Mouse (Mus musculus): Measurements from ENCODE around the gene Rap1gap2. TPM values are rescaled to one million over a fixed set of nuclear protein-coding genes. Genes with fewer than 3 reads are reported as not detected.

Gene Rap1gap2
- total and polyA plus RNA-seq, 2 experiments from 2014 or later = 12.1 to 49.1 TPM

DNA sequence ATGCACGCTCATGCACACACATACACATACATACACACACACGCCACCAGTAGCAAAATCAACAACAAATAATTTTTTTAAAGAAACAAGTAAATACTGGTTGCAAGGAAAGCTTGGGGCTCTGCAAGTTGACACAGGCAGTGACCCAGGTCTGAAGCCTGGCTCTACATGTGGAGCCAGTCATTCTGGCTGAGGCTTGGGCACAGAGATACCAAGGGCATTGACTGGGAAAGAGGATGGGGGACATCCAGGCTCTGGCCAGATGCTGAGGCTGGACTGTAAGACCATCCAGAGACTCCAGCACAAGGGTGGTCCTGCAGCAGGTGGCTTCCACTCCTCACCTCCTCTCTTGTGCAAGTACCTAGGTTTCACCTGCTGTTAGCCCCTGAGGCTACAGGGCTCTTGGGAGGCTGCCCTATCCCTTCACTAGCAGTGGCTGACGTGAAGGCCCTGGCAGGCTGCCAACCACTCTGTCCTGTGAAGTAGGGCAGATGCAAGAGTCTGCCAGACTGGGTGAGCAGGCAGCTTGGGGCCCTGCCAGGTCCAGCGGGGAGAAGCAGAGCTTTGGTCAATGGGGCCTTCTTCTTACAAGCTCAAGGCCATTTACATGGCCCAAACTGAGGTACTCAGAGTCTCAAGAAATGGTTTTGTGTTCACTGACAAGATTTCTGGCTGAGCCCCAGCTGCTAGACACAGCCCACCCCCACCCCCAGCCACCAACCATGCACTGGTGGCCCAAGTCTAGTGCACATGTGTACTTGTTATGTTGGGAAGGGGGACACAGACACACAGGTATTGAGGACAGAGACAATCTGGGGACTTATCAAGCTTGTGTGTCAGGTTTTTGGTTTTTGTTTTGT lies 201.9 kb downstream of the Rap1gap2 start:
- 62% methylated on average over 4 of the region's 4 CpGs for WGBS
- no peak overlapping the region for H3K4me3 ChIP-seq (ENCODE audit: low read depth, low read length)
- H3K9ac ChIP-seq (replicated peaks; ENCODE audit: low read length, poor library complexity, severe bottlenecking) = no peak overlapping the region

DNA sequence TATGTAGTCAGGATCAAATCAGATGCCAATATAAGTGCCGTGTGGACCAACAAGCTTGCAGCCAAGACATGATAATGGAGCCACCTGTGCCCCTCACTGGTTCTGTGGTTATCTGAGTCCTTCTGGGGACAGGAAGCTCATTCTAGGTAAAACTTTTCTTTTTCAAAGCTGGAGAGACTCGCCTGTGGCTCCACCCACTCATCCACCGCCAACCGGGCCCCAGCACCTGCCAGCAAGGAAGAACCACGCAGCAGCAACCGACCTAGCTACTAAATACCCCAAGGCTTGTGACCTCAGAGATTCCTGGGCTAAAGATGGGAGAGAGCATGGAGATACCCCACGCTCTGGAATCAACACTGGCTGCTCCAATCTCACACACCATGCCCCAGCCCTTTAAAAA lies 205.5 kb downstream of the Rap1gap2 start:
- no peak for TF ChIP-seq CTCF (IDR thresholded peaks at IDR 0.05)
- DNase-seq (ENCODE audit: low spot score) (no peak), ATAC-seq (ENCODE audit: low FRiP score) (no peak)
- Histone ChIP-seq H3K4me1 (ENCODE audit: insufficient read depth, low read length) (peaks cover 6% of the 10 kb centered on the region; the same call in 1 of the 2 replicates), H3K27ac (ENCODE audit: low read depth, low read length) (no peak overlapping the region), H3K36me3 (ENCODE audit: insufficient read depth, low read length) (peaks cover 11% of the 10 kb centered on the region), H3K9ac (replicated peaks; ENCODE audit: low read length, poor library complexity, severe bottlenecking) (no peak overlapping the region), H3K4me3 (ENCODE audit: low read depth, low read length) (no peak overlapping the region), H3K27me3 (ENCODE audit: insufficient read depth, low read length) (no peaks in the 10 kb centered on the region), H3K4me2 (ENCODE audit: low read depth, low read length, poor library complexity, severe bottlenecking) (no peak overlapping the region), H3K9me3 (ENCODE audit: low read length) (no peaks in the 10 kb centered on the region)
- 78% methylated on average over 7 of the region's 7 CpGs for WGBS

More for the DNA sequence above, 201.9 kb downstream of the Rap1gap2 start:
- no peak for TF ChIP-seq CTCF (IDR thresholded peaks at IDR 0.05)
- no peak overlapping the region for H3K4me2 ChIP-seq (ENCODE audit: low read depth, low read length, poor library complexity, severe bottlenecking)
- no peaks in the 10 kb centered on the region for H3K27me3 ChIP-seq (ENCODE audit: insufficient read depth, low read length)
- ATAC-seq (ENCODE audit: low FRiP score) (peak; percentile 88), DNase-seq (ENCODE audit: low spot score) (peak; percentile 96)
- H3K9me3 ChIP-seq (ENCODE audit: low read length) = no peaks in the 10 kb centered on the region
- H3K36me3 ChIP-seq (ENCODE audit: insufficient read depth, low read length) = peaks cover 9% of the 10 kb centered on the region
- H3K27ac ChIP-seq (ENCODE audit: low read depth, low read length) = peak overlapping the region; percentile 13
- H3K4me1 ChIP-seq (ENCODE audit: insufficient read depth, low read length) = peaks cover 6% of the 10 kb centered on the region; the same call in 1 of the 2 replicates

DNA sequence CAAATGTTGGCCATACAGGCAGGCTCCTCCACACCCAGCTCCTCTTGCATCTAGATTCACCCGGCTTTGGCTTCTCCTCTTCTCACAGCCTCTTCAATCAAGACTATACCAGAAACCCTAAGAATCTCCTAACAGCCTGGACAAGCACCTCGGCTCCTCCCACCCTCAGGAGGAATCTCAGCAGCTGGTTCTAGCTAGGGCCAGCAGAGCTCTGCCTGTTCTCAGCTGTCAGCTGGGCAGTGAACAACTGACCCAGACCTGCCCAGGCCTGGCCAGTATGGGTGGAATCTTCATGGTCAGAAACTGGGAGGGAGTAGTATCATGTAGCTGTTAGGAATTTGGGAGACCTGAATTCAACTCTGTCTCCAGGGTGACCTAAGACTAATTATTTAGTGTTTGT lies 206.5 kb downstream of the Rap1gap2 start:
- TF ChIP-seq CTCF (IDR thresholded peaks at IDR 0.05) = no peak
- H3K9me3 ChIP-seq (ENCODE audit: low read length) = no peaks in the 10 kb centered on the region
- 77% methylated on average over 2 of the region's 2 CpGs for WGBS
- no peak overlapping the region for H3K4me3 ChIP-seq (ENCODE audit: low read depth, low read length)
- no peak overlapping the region for H3K9ac ChIP-seq (replicated peaks; ENCODE audit: low read length, poor library complexity, severe bottlenecking)
- peaks cover 6% of the 10 kb centered on the region; the same call in 1 of the 2 replicates for H3K4me1 ChIP-seq (ENCODE audit: insufficient read depth, low read length)
- H3K4me2 ChIP-seq (ENCODE audit: low read depth, low read length, poor library complexity, severe bottlenecking) = no peak overlapping the region
- ATAC-seq (ENCODE audit: low FRiP score) = no peak
- H3K27ac ChIP-seq (ENCODE audit: low read depth, low read length) = no peak overlapping the region
- peaks cover 8% of the 10 kb centered on the region for H3K36me3 ChIP-seq (ENCODE audit: insufficient read depth, low read length)
- H3K27me3 ChIP-seq (ENCODE audit: insufficient read depth, low read length) = no peaks in the 10 kb centered on the region
- DNase-seq (ENCODE audit: low spot score) = no peak

- no peak overlapping the region for H3K4me3 ChIP-seq (ENCODE audit: low read depth, low read length)
- peaks cover 14% of the 10 kb centered on the region for H3K36me3 ChIP-seq (ENCODE audit: insufficient read depth, low read length)
- WGBS = 33% methylated on average over 2 of the region's 2 CpGs
- H3K9ac ChIP-seq (replicated peaks; ENCODE audit: low read length, poor library complexity, severe bottlenecking) = no peak overlapping the region
- no peaks in the 10 kb centered on the region for H3K4me1 ChIP-seq (ENCODE audit: insufficient read depth, low read length)
- peak; percentile 63 for DNase-seq (ENCODE audit: low spot score)
- peak; percentile 80 for TF ChIP-seq CTCF (IDR thresholded peaks at IDR 0.05)
- H3K27me3 ChIP-seq (ENCODE audit: insufficient read depth, low read length) = no peaks in the 10 kb centered on the region
- ATAC-seq (ENCODE audit: low FRiP score) = peak; percentile 42; the same call in 1 of the 2 replicates
- no peak overlapping the region for H3K27ac ChIP-seq (ENCODE audit: low read depth, low read length)
- H3K9me3 ChIP-seq (ENCODE audit: low read length) = no peaks in the 10 kb centered on the region
- no peak overlapping the region for H3K4me2 ChIP-seq (ENCODE audit: low read depth, low read length, poor library complexity, severe bottlenecking)
Observed at GRCm38 (mm10) chr11:74402126-74402525, 208.6 kb downstream of the Rap1gap2 start.

DNA sequence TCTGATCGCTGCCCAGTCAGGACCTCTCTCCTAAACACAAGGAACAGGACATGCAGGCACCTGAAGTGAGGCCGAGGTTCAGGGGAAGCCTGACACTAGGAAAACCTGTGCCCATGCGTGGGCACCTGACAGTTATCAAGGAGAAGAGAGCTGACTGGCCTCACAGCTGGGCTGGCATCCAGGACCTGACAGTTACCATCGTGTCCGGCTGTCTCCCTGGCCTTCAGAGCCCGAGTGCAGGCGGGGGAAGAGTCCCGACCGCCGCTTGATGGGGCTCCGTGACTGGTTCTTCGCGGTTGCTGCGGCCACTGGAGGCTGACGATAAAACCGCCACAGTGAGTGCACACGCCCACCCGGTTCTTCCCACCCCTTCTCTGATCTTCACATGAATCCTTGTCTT lies 215.1 kb downstream of the Rap1gap2 start:
- H3K27ac ChIP-seq (ENCODE audit: low read depth, low read length) = no peak overlapping the region
- H3K4me1 ChIP-seq (ENCODE audit: insufficient read depth, low read length) = no peaks in the 10 kb centered on the region
- no peaks in the 10 kb centered on the region for H3K9me3 ChIP-seq (ENCODE audit: low read length)
- H3K36me3 ChIP-seq (ENCODE audit: insufficient read depth, low read length) = peaks cover 32% of the 10 kb centered on the region
- H3K9ac ChIP-seq (replicated peaks; ENCODE audit: low read length, poor library complexity, severe bottlenecking) = no peak overlapping the region
- DNase-seq (ENCODE audit: low spot score) (no peak), ATAC-seq (ENCODE audit: low FRiP score) (no peak)
- no peak for TF ChIP-seq CTCF (IDR thresholded peaks at IDR 0.05)
- H3K27me3 ChIP-seq (ENCODE audit: insufficient read depth, low read length) = no peaks in the 10 kb centered on the region
- no peak overlapping the region for H3K4me2 ChIP-seq (ENCODE audit: low read depth, low read length, poor library complexity, severe bottlenecking)
- WGBS = 82% methylated on average over 18 of the region's 18 CpGs
- H3K4me3 ChIP-seq (ENCODE audit: low read depth, low read length) = no peak overlapping the region

- no peaks in the 10 kb centered on the region for H3K27me3 ChIP-seq (ENCODE audit: insufficient read depth, low read length)
- DNase-seq (ENCODE audit: low spot score) (peak; percentile 55), ATAC-seq (ENCODE audit: low FRiP score) (no peak)
- H3K36me3 ChIP-seq (ENCODE audit: insufficient read depth, low read length) = peaks cover 34% of the 10 kb centered on the region
- H3K4me1 ChIP-seq (ENCODE audit: insufficient read depth, low read length) = no peaks in the 10 kb centered on the region
- 48% methylated on average over 5 of the region's 5 CpGs for WGBS
- no peaks in the 10 kb centered on the region for H3K9me3 ChIP-seq (ENCODE audit: low read length)
- H3K4me3 ChIP-seq (ENCODE audit: low read depth, low read length) = no peak overlapping the region
- no peak for TF ChIP-seq CTCF (IDR thresholded peaks at IDR 0.05)
- no peak overlapping the region for H3K27ac ChIP-seq (ENCODE audit: low read depth, low read length)
- no peak overlapping the region for H3K4me2 ChIP-seq (ENCODE audit: low read depth, low read length, poor library complexity, severe bottlenecking)
- H3K9ac ChIP-seq (replicated peaks; ENCODE audit: low read length, poor library complexity, severe bottlenecking) = no peak overlapping the region
Observed at GRCm38 (mm10) chr11:74393489-74393888, 217.2 kb downstream of the Rap1gap2 start.
